Mouse (Mus musculus) MEL (cell line): ENCODE measurements at regions not wholly inside any gene's neighbourhood (a gene's known extent, or its start where the extent isn't known, plus 50 kb on each side); places are given as distances from the start of the nearest gene placed in this dataset.
A peak's percentile ranks its signal among the peaks of the same experiment; 100 is the strongest.

Experiments
- DNase-seq: peaks from one replicate; pipeline ENCODE4 v3.0.0; 2011; ENCODE audit warnings: low read depth, low spot score
- H3K27ac ChIP-seq: 2 replicates; pipeline ENCODE4 v1.5.1; 2012; ENCODE audit warnings: low read depth, mild to moderate bottlenecking, control low read depth, low read length, moderate library complexity; ENCODE audit not compliant: control insufficient read depth
- H3K27me3 ChIP-seq, 2 experiments: fragments of 150-350 bp in 1 of 2; sonication (generic) in 1 of 2; 2 replicates each; pipeline ENCODE4 v1.6.1; 2012; ENCODE audit warnings: low read length in 2 of 2, mild to moderate bottlenecking in 2 of 2, improper control_type of control experiment in 1 of 2, moderate library complexity in 1 of 2; ENCODE audit not compliant: insufficient read depth in 2 of 2, control insufficient read depth in 1 of 2
- H3K36me3 ChIP-seq, 2 experiments: 2 replicates each; pipeline ENCODE4 v1.6.1; 2012 to 2014; ENCODE audit warnings: low read length in 2 of 2, improper control_type of control experiment in 1 of 2, inconsistent platforms in 1 of 2, mild to moderate bottlenecking in 1 of 2; ENCODE audit not compliant: insufficient read depth in 2 of 2, control insufficient read depth in 1 of 2
- H3K4me1 ChIP-seq, 2 experiments: fragments of 150-350 bp in 1 of 2; sonication (generic) in 1 of 2; 2 replicates each; pipeline ENCODE4 v1.6.1; 2012; ENCODE audit warnings: low read length in 2 of 2, improper control_type of control experiment in 1 of 2, mild to moderate bottlenecking in 1 of 2; ENCODE audit not compliant: insufficient read depth in 2 of 2, control insufficient read depth in 1 of 2
- H3K4me3 ChIP-seq, 2 experiments: fragments of 150-350 bp in 1 of 2; sonication (generic) in 1 of 2; 2 replicates each; pipeline ENCODE4 v1.5.1; 2012; ENCODE audit warnings: low read depth in 2 of 2, low read length in 2 of 2, mild to moderate bottlenecking in 2 of 2, moderate library complexity in 2 of 2, control low read depth in 1 of 2, improper control_type of control experiment in 1 of 2; ENCODE audit not compliant: control insufficient read depth in 1 of 2, insufficient read depth in 1 of 2
- H3K79me2 ChIP-seq: 2 replicates; pipeline ENCODE4 v1.6.1; 2012; ENCODE audit warnings: mild to moderate bottlenecking, low read length, moderate library complexity; ENCODE audit not compliant: control insufficient read depth, poor library complexity, insufficient read depth
- H3K9ac ChIP-seq: 2 replicates; pipeline ENCODE4 v1.6.1; 2012; ENCODE audit warnings: low read depth, mild to moderate bottlenecking, control low read depth, low read length, moderate library complexity; ENCODE audit not compliant: control insufficient read depth, poor library complexity, severe bottlenecking
- H3K9me3 ChIP-seq: fragments of 150-350 bp; sonication (generic); replicated peaks from 2 replicates; pipeline ENCODE4 v1.6.1; 2012; ENCODE audit warnings: mild to moderate bottlenecking, low read length, improper control_type of control experiment, moderate library complexity; ENCODE audit not compliant: insufficient read depth
- CHD2 ChIP-seq: IDR thresholded peaks from 2 replicates; pipeline ENCODE4 v1.6.1; 2011; ENCODE audit warnings: low read length, improper control_type of control experiment
- CTCF ChIP-seq, 3 experiments: IDR thresholded peaks in 2 of 3; conservative IDR thresholded peaks in 1 of 3; 2 replicates each; pipeline ENCODE4 v1.5.1; 2011 to 2012; ENCODE audit warnings: low read length in 3 of 3, low read depth in 2 of 3, mild to moderate bottlenecking in 2 of 3, improper control_type of control experiment in 1 of 3, inconsistent platforms in 1 of 3, mixed read lengths in 1 of 3, moderate library complexity in 1 of 3; ENCODE audit not compliant: control insufficient read depth in 1 of 3, insufficient read depth in 1 of 3, poor library complexity in 1 of 3, severe bottlenecking in 1 of 3
- E2F4 ChIP-seq: IDR thresholded peaks from 2 replicates; pipeline ENCODE4 v1.6.1; 2011; ENCODE audit warnings: low read depth, low read length, improper control_type of control experiment, borderline replicate concordance
- EP300 ChIP-seq, 2 experiments: IDR thresholded peaks; 2 replicates each; pipeline ENCODE4 v1.6.1; 2011; ENCODE audit warnings: improper control_type of control experiment in 2 of 2, low read length in 2 of 2, low read depth in 1 of 2, mild to moderate bottlenecking in 1 of 2
- ETS1 ChIP-seq: IDR thresholded peaks from 2 replicates; pipeline ENCODE4 v1.6.1; 2012; ENCODE audit warnings: low read depth, mild to moderate bottlenecking, inconsistent platforms, low read length, improper control_type of control experiment, moderate library complexity
- GABPA ChIP-seq: IDR thresholded peaks from 2 replicates; pipeline ENCODE4 v1.6.1; 2012; ENCODE audit warnings: low read depth, mild to moderate bottlenecking, inconsistent platforms, low read length, improper control_type of control experiment, moderate library complexity
- HCFC1 ChIP-seq: IDR thresholded peaks from 2 replicates; pipeline ENCODE4 v1.6.1; 2012; ENCODE audit warnings: low read depth, mild to moderate bottlenecking, inconsistent platforms, low read length, improper control_type of control experiment, moderate library complexity
- KAT2A ChIP-seq: conservative IDR thresholded peaks from 2 replicates; pipeline ENCODE4 v1.6.1; 2012; ENCODE audit warnings: low read depth, low read length, improper control_type of control experiment, inconsistent platforms
- MAFK ChIP-seq: IDR thresholded peaks from 2 replicates; pipeline ENCODE4 v1.6.1; 2011; ENCODE audit warnings: low read depth, mild to moderate bottlenecking, low read length, improper control_type of control experiment, borderline replicate concordance
- MAX ChIP-seq: IDR thresholded peaks from 2 replicates; pipeline ENCODE4 v1.6.1; 2011; ENCODE audit warnings: low read length, improper control_type of control experiment
- MXI1 ChIP-seq: IDR thresholded peaks from 2 replicates; pipeline ENCODE4 v1.6.1; 2011; ENCODE audit warnings: mild to moderate bottlenecking, low read depth, low read length, improper control_type of control experiment
- MYC ChIP-seq: IDR thresholded peaks from 2 replicates; pipeline ENCODE4 v1.6.1; 2011; ENCODE audit warnings: low read depth, mild to moderate bottlenecking, low read length, improper control_type of control experiment, moderate library complexity
- NELFE ChIP-seq: IDR thresholded peaks from 2 replicates; pipeline ENCODE4 v1.6.1; 2011; ENCODE audit warnings: low read depth, low read length, improper control_type of control experiment
- NRF1 ChIP-seq: IDR thresholded peaks from 2 replicates; pipeline ENCODE4 v1.6.1; 2014; ENCODE audit warnings: low read depth, mild to moderate bottlenecking, inconsistent platforms, low read length, improper control_type of control experiment, moderate library complexity; ENCODE audit not compliant: poor library complexity, insufficient read depth, severe bottlenecking
- POLR2A ChIP-seq, 2 experiments: IDR thresholded peaks; 2 replicates each; pipeline ENCODE4 v1.6.1; 2011 to 2012; ENCODE audit warnings: low read length in 2 of 2, mild to moderate bottlenecking in 2 of 2, control low read depth in 1 of 2, improper control_type of control experiment in 1 of 2, low read depth in 1 of 2, moderate library complexity in 1 of 2; ENCODE audit not compliant: control insufficient read depth in 1 of 2, insufficient read depth in 1 of 2, poor library complexity in 1 of 2
- POLR2AphosphoS5 ChIP-seq: IDR thresholded peaks from 2 replicates; pipeline ENCODE4 v1.6.1; 2012; ENCODE audit warnings: low read depth, borderline replicate concordance, mild to moderate bottlenecking, inconsistent platforms, low read length, moderate library complexity, mixed read lengths
- RCOR1 ChIP-seq: IDR thresholded peaks from 2 replicates; pipeline ENCODE4 v1.6.1; 2012; ENCODE audit warnings: low read depth, mild to moderate bottlenecking, inconsistent platforms, low read length, improper control_type of control experiment
- SIN3A ChIP-seq: IDR thresholded peaks from 2 replicates; pipeline ENCODE4 v1.6.1; 2012; ENCODE audit warnings: low read length, improper control_type of control experiment, inconsistent platforms
- TBP ChIP-seq: IDR thresholded peaks from 2 replicates; pipeline ENCODE4 v1.8.0; 2011; ENCODE audit warnings: low read depth, low read length, improper control_type of control experiment
- USF1 ChIP-seq: IDR thresholded peaks from 2 replicates; pipeline ENCODE4 v1.6.1; 2014; ENCODE audit warnings: low read depth, mild to moderate bottlenecking, inconsistent platforms, low read length, improper control_type of control experiment, moderate library complexity
- ZC3H11A ChIP-seq: IDR thresholded peaks from 2 replicates; pipeline ENCODE4 v1.6.1; 2012; ENCODE audit warnings: low read depth, mild to moderate bottlenecking, inconsistent platforms, low read length, improper control_type of control experiment
- ZMIZ1 ChIP-seq: IDR thresholded peaks from 2 replicates; pipeline ENCODE4 v1.6.1; 2012; ENCODE audit warnings: low read depth, mild to moderate bottlenecking, inconsistent platforms, low read length, improper control_type of control experiment, moderate library complexity

GRCm38 (mm10) chr19:6652775-6653174 lies 109.9 kb upstream of the Slc22a12 start (continued):
- TF ChIP-seq CTCF (IDR thresholded peaks at IDR 0.05 in 2 of 3, conservative IDR thresholded peaks at IDR 0.05 in 1 of 3; ENCODE audit: control insufficient read depth in 1 of 3, insufficient read depth in 1 of 3, low read depth in 2 of 3, low read length in 3 of 3, poor library complexity in 1 of 3, severe bottlenecking in 1 of 3), result peak; percentile 77 to 78 (median 77)
- no peak for TF ChIP-seq MXI1
- no peak for TF ChIP-seq E2F4
- TF ChIP-seq MAFK, result no peak
- TF ChIP-seq, all 39 proteins: peak for 4

- no peak overlapping the region for H3K27ac ChIP-seq
- H3K9ac ChIP-seq, result no peak overlapping the region
- no peaks in the 10 kb centered on the region for H3K9me3 ChIP-seq
- no peak overlapping the region for H3K4me3 ChIP-seq
- no peaks in the 10 kb centered on the region for H3K36me3 ChIP-seq
- H3K27me3 ChIP-seq, result no peaks in the 10 kb centered on the region
- no peaks in the 10 kb centered on the region for H3K4me1 ChIP-seq
- no peaks in the 10 kb centered on the region for H3K79me2 ChIP-seq
- TF ChIP-seq MYC (no peak), ETS1 (no peak), ZC3H11A (no peak), SIN3A (no peak), MAX (no peak), EP300 (IDR thresholded peaks at IDR 0.05; ENCODE audit: low read depth in 1 of 2, low read length in 2 of 2) (no peak), RCOR1 (no peak), POLR2AphosphoS5 (no peak), POLR2A (IDR thresholded peaks at IDR 0.05; ENCODE audit: control insufficient read depth in 1 of 2, insufficient read depth in 1 of 2, low read depth in 1 of 2, low read length in 2 of 2, poor library complexity in 1 of 2) (no peak), USF1 (no peak), NELFE (no peak), GABPA (no peak), ZMIZ1 (no peak), HCFC1 (no peak), NRF1 (no peak), CHD2 (no peak), KAT2A (no peak), MXI1 (no peak)
- TF ChIP-seq, all 39 proteins: peak for 0
- DNase-seq, result no peak
Measured at GRCm38 (mm10) chr19:6651192-6651591, 108.4 kb upstream of the Slc22a12 start.

GRCm38 (mm10) chr19:6649885-6650284 lies 107.1 kb upstream of the Slc22a12 start:
- no peak overlapping the region for H3K9ac ChIP-seq
- DNase-seq, result no peak
- H3K4me3 ChIP-seq, result no peak overlapping the region
- H3K4me1 ChIP-seq, result no peaks in the 10 kb centered on the region
- H3K79me2 ChIP-seq, result no peaks in the 10 kb centered on the region
- no peaks in the 10 kb centered on the region for H3K36me3 ChIP-seq
- H3K9me3 ChIP-seq, result no peaks in the 10 kb centered on the region
- TF ChIP-seq MAFK (0 out of 2 replicates have a peak, but pooled peaks have one; percentile 18), TBP (no peak)
- TF ChIP-seq, all 39 proteins: peak for 1
- Histone ChIP-seq H3K27ac (no peak overlapping the region), H3K27me3 (no peaks in the 10 kb centered on the region)
